ENCODE assay signal across 10 mouse cellular contexts in the genomic region with DNA sequence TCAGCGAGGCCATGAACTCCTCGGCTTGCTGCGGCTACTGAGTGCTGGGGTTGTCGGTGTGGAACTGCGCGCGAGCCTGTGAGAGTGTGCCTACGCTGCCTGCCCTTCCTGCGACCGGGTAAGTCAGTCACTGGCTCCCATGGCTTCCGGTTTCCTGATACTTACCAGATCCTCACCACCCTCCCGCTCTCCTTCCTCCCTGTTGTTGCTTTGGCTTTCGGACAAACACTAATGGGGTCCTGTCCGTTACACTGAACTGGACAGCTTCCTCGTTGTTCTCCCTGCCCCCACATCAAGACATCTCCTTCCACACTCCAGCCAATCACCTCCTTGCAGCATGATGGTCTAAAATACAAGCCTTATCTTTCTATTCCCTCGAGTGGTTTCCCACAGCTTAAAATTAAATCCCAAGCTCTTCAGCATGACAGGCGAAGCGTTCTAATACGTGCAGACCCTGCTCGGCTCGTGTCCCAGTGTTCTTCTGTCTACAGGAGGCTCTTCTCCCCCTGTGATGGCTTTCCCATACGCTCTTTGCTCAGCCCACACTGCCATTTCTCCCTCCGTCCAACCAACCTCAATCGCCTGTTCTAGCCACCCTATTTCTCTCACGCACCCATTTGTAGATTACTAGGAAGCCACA. TPM values are rescaled to one million over a fixed set of nuclear protein-coding genes. Genes with fewer than 3 reads are reported as not detected.
DNase-seq lines count a peak whose midpoint lies in the region; ATAC-seq lines count a peak whose summit lies in the region.
"Had no signal": no experiment of that assay in that cellular context is flagged by ENCODE, and none has a peak within 500 bp of the region (broad histone marks: within the 10 kb centered on the region; RNA-seq: fewer than 3 reads in every experiment).

No protein-coding gene starts in this region.

- H3K4me1 ChIP-seq in heart, embryonic 13.5 days: peaks cover 27% of the 10 kb centered on the region
- peaks cover 5% of the 10 kb centered on the region for H3K4me1 ChIP-seq in stomach, embryonic 15.5 days

- peak overlapping the region; percentile 49 for H3K4me2 ChIP-seq in heart, embryonic 13.5 days
- H3K4me2 ChIP-seq in stomach, embryonic 15.5 days: no peak overlapping the region

- intact Hi-C loops in left cerebral cortex, postnatal 10 days (cut with DNase I): no loop called here

- 46% methylated on average over 25 of the region's 25 CpGs for WGBS in heart, embryonic 13.5 days
- 53% methylated on average over 25 of the region's 25 CpGs for WGBS in stomach, embryonic 15.5 days

- peak overlapping the region; percentile 20 for H3K4me3 ChIP-seq in heart, embryonic 13.5 days
- no peak overlapping the region for H3K4me3 ChIP-seq in stomach, embryonic 15.5 days (replicated peaks)

- H3K36me3 ChIP-seq in heart, embryonic 13.5 days: no peaks in the 10 kb centered on the region
- no peaks in the 10 kb centered on the region for H3K36me3 ChIP-seq in stomach, embryonic 15.5 days

- peak overlapping the region; percentile 80 for H3K27ac ChIP-seq in heart, embryonic 13.5 days (replicated peaks)
- peak overlapping the region; percentile 48; the same call in 1 of the 2 replicates for H3K27ac ChIP-seq in stomach, embryonic 15.5 days
- H3K27ac ChIP-seq: macrophage had no signal

- 0 out of 2 replicates have a peak overlapping the region, but pooled peaks have one; percentile 4 for H3K9ac ChIP-seq in heart, embryonic 13.5 days
- no peak overlapping the region for H3K9ac ChIP-seq in stomach, embryonic 15.5 days

- no peak; the same call in 1 of the 2 replicates for ATAC-seq in heart, embryonic 13.5 days (ENCODE audit: extremely low read depth, insufficient number of reproducible peaks, low FRiP score, low TSS enrichment)
- ATAC-seq in stomach, embryonic 15.5 days (ENCODE audit: insufficient read depth, low FRiP score, low read depth): peak; percentile 79; the same call in 1 of the 2 replicates

- H3K27me3 ChIP-seq in heart, embryonic 13.5 days (replicated peaks): no peaks in the 10 kb centered on the region
- no peaks in the 10 kb centered on the region for H3K27me3 ChIP-seq in stomach, embryonic 15.5 days (replicated peaks)

- no peaks in the 10 kb centered on the region for H3K9me3 ChIP-seq in heart, embryonic 13.5 days
- no peaks in the 10 kb centered on the region for H3K9me3 ChIP-seq in stomach, embryonic 15.5 days

- peak; percentile 8 for DNase-seq in testis, postnatal 14 days (ENCODE audit: low spot score)
- no peak for DNase-seq in testis, postnatal 10 days (ENCODE audit: low spot score)
- DNase-seq in kidney, postnatal 25 days: peak; percentile 41 to 53
- DNase-seq in left cerebral cortex, postnatal 10 days (ENCODE audit: extremely low spot score in 1 of 2, low spot score in 2 of 2): no peak
- no peak for DNase-seq in Muller cell, postnatal 12 days (ENCODE audit: inconsistent ontology term)
- no peak for DNase-seq in B cell, adult 2 months
- DNase-seq: right cerebral cortex, postnatal 25 days had no signal

RNA-seq across cellular contexts. Expression of gene Strap, which starts 30.5 kb away (rescaled TPM):
- polyA plus RNA-seq in heart, embryonic 13.5 days (2015; fragmentation: Nextera tagmentation; extraction: Ambion mirVana): 114 and 124 TPM in 2 replicates
- 139 and 147 TPM in 2 replicates for polyA plus RNA-seq in stomach, embryonic 15.5 days (2015; fragmentation: Nextera tagmentation; extraction: Ambion mirVana)
- 100 to 1,000 TPM; 131 TPM for total RNA-seq in left cerebral cortex, postnatal 10 days (2021)

RNA-seq across cellular contexts. Expression of gene Eps8, which starts 49.7 kb away (rescaled TPM):
- polyA plus RNA-seq in heart, embryonic 13.5 days (2015; fragmentation: Nextera tagmentation; extraction: Ambion mirVana): 17.8 and 22.2 TPM in 2 replicates
- polyA plus RNA-seq in stomach, embryonic 15.5 days (2015; fragmentation: Nextera tagmentation; extraction: Ambion mirVana): 42.3 and 45.5 TPM in 2 replicates
- total RNA-seq in left cerebral cortex, postnatal 10 days (2021): 10 to 100 TPM; 35.4 to 41.4 TPM

RNA-seq across cellular contexts. Expression of gene Dera, which starts 49.9 kb away (rescaled TPM):
- polyA plus RNA-seq in heart, embryonic 13.5 days (2015; fragmentation: Nextera tagmentation; extraction: Ambion mirVana): 47.7 and 53.8 TPM in 2 replicates
- 62.2 and 72.9 TPM in 2 replicates for polyA plus RNA-seq in stomach, embryonic 15.5 days (2015; fragmentation: Nextera tagmentation; extraction: Ambion mirVana)
- 10 to 100 TPM; 10.9 to 13.7 TPM for total RNA-seq in left cerebral cortex, postnatal 10 days (2021)

Comparison
In these comparisons a context has a peak if more than half of its experiments do, and no peak if none do; other contexts are left out.
1. DNase-seq: peak in testis, postnatal 14 days (single experiment) and kidney, postnatal 25 days (2 of 2); none in testis, postnatal 10 days (single experiment), left cerebral cortex, postnatal 10 days (0 of 2), Muller cell, postnatal 12 days (single experiment) and B cell, adult 2 months (0 of 2).